Mouse (Mus musculus): ENCODE data around the gene Aqp8. TPM values are rescaled to one million over a fixed set of nuclear protein-coding genes. Genes with fewer than 3 reads are reported as not detected.

Gene Aqp8
- polyA plus RNA-seq, 1 experiment from 2014 or later: 0.68 TPM

DNA sequence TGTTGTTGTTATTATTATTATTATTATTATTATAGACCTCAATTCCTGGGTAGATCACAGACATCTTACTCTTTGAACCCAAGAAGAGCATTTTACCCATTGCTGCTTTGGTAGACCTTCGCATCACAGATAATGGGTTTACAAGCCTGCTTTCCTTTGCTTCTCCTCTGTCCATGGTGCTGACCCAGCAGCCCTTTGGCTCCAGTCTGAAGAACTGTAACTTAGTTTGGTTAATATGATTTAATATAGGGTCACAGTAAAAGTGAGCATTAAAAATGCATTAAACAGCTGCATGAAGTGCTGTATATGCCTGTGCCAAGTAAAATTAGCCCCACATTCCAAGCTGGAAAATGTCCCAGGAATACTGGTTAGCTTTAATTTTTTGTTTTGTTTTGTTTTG is 41.3 kb downstream of the Aqp8 start:
- Histone ChIP-seq H3K36me3 (no peaks in the 10 kb centered on the region), H3K4me3 (no peak overlapping the region), H3K27ac (no peak overlapping the region), H3K9me3 (replicated peaks) (0 out of 2 replicates have a peak, but pooled peaks cover 6% of the 10 kb centered on the region), H3K27me3 (ENCODE audit: low read depth, poor library complexity, severe bottlenecking) (peaks cover 18% of the 10 kb centered on the region), H3K4me1 (peaks cover 18% of the 10 kb centered on the region)
- WGBS: 49% methylated on average over 1 of the region's 1 CpGs
- DNase-seq (ENCODE audit: low spot score): peak; percentile 54

DNA sequence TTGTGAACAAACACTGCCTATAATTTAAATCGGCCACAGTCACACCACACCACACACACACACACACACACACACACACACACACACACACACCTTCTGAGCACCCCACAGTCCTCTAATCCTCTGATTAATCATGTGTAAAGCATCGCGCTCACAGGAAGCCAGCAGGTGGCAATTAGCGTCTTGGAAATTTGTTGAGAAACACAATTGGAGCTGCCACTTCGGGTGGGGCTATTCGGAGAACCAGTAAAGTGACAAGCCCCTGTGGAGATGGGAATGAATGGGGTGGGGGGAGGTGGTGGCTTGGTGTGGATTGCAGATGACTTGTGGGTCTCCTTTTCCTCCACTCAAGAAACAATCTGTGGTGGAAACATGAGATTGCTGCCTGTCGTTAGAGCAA is 45.9 kb downstream of the Aqp8 start:
- H3K4me1 ChIP-seq: no peaks in the 10 kb centered on the region
- no peak overlapping the region for H3K4me3 ChIP-seq
- no peaks in the 10 kb centered on the region for H3K27me3 ChIP-seq (ENCODE audit: low read depth, poor library complexity, severe bottlenecking)
- WGBS: 87% methylated on average over 7 of the region's 7 CpGs
- 0 out of 2 replicates have a peak, but pooled peaks cover 6% of the 10 kb centered on the region for H3K9me3 ChIP-seq (replicated peaks)
- no peak for DNase-seq (ENCODE audit: low spot score)
- no peaks in the 10 kb centered on the region for H3K36me3 ChIP-seq
- no peak overlapping the region for H3K27ac ChIP-seq

Other genes with a start within 250 kb of the Aqp8 start
- 0.08 and 0.36 TPM in 2 replicates for gene Slc5a11, start 247.5 kb upstream of the Aqp8 start, polyA plus RNA-seq (2016; fragmentation: Nextera tagmentation; extraction: Ambion mirVana)
- 51.4 and 55.6 TPM in 2 replicates for gene Lcmt1, start 92.5 kb upstream of the Aqp8 start, polyA plus RNA-seq (2016; fragmentation: Nextera tagmentation; extraction: Ambion mirVana)
- 28.6 and 31.5 TPM in 2 replicates for gene Arhgap17, start 92.4 kb upstream of the Aqp8 start, polyA plus RNA-seq (2016; fragmentation: Nextera tagmentation; extraction: Ambion mirVana)
- gene Zkscan2, start 38.2 kb downstream of the Aqp8 start, polyA plus RNA-seq (2016; fragmentation: Nextera tagmentation; extraction: Ambion mirVana): 2.2 and 3.8 TPM in 2 replicates